Mouse (Mus musculus) forebrain, embryonic 12.5 days (tissue): ENCODE measurements around the gene Dst. TPM values are rescaled to one million over a fixed set of nuclear protein-coding genes. Genes with fewer than 3 reads are reported as not detected.

Experiments used
- ATAC-seq: fragments of 200-750 bp; cut with Nextera tagmentation; 2 replicates; pipeline ENCODE4 v1.8.0; 2017; ENCODE audit warnings: moderate TSS enrichment; ENCODE audit not compliant: low FRiP score
- H3K27ac ChIP-seq: fragments of 300-500 bp; sonication (generic); 2 replicates; pipeline ENCODE4 v1.5.1; 2016; ENCODE audit warnings: mild to moderate bottlenecking
- H3K27me3 ChIP-seq: fragments of 300-500 bp; sonication (generic); 2 replicates; pipeline ENCODE4 v1.6.1; 2016; ENCODE audit warnings: mild to moderate bottlenecking
- H3K36me3 ChIP-seq: fragments of 300-500 bp; sonication (generic); replicated peaks from 2 replicates; pipeline ENCODE4 v1.6.1; 2016; ENCODE audit warnings: mild to moderate bottlenecking
- H3K4me1 ChIP-seq: fragments of 300-500 bp; sonication (generic); 2 replicates; pipeline ENCODE4 v1.6.1; 2016
- H3K4me2 ChIP-seq: fragments of 300-500 bp; sonication (generic); 2 replicates; pipeline ENCODE4 v1.6.1; 2016; ENCODE audit warnings: mild to moderate bottlenecking, moderate library complexity
- H3K4me3 ChIP-seq: fragments of 300-500 bp; sonication (generic); replicated peaks from 2 replicates; pipeline ENCODE4 v1.5.1; 2016; ENCODE audit warnings: mild to moderate bottlenecking
- H3K9ac ChIP-seq: fragments of 300-500 bp; sonication (generic); 2 replicates; pipeline ENCODE4 v1.6.1; 2016; ENCODE audit warnings: mild to moderate bottlenecking
- H3K9me3 ChIP-seq: fragments of 300-500 bp; sonication (generic); 2 replicates; pipeline ENCODE4 v1.6.1; 2016
- WGBS: fragments of 180-500 bp; shearing (Covaris S2); methylation state at CpG from one replicate; pipeline ENCODE4 v1.1.7; 2016; 5-methylcytosine and 5-hydroxymethylcytosine counted together
- polyA plus RNA-seq: library from polyadenylated mRNA; unstranded; fragments of >200 nt; fragmentation: Nextera tagmentation; extraction: Ambion mirVana; gene quantifications from 2 replicates; pipeline ENCODE4 v1.2.1, GENCODE M21; 2016

Dst gene
- polyA plus RNA-seq, 1 experiment from 2014 or later: 30.8 TPM

- 94% methylated on average over 8 of the region's 8 CpGs for WGBS
- ATAC-seq: no peak
These were observed 52.4 kb downstream of the Dst start for GRCm38 (mm10) chr1:33960439-33960838.

GRCm38 (mm10) chr1:33964643-33965042 lies 56.6 kb downstream of the Dst start:
- Histone ChIP-seq H3K27me3 (no peaks in the 10 kb centered on the region), H3K4me2 (no peak overlapping the region), H3K27ac (no peak overlapping the region), H3K9me3 (no peaks in the 10 kb centered on the region), H3K36me3 (no peaks in the 10 kb centered on the region), H3K4me1 (peaks cover 4% of the 10 kb centered on the region; the same call in 1 of the 2 replicates), H3K4me3 (no peak overlapping the region), H3K9ac (no peak overlapping the region)
- 56% methylated on average over 5 of the region's 5 CpGs for WGBS
- ATAC-seq: no peak

More at GRCm38 (mm10) chr1:33960439-33960838, 52.4 kb downstream of the Dst start:
- no peak overlapping the region for H3K4me3 ChIP-seq
- H3K27ac ChIP-seq: no peak overlapping the region
- no peaks in the 10 kb centered on the region for H3K36me3 ChIP-seq
- H3K9ac ChIP-seq: no peak overlapping the region
- H3K9me3 ChIP-seq: no peaks in the 10 kb centered on the region
- H3K4me1 ChIP-seq: no peaks in the 10 kb centered on the region
- H3K4me2 ChIP-seq: no peak overlapping the region
- no peaks in the 10 kb centered on the region for H3K27me3 ChIP-seq

- no peaks in the 10 kb centered on the region for H3K9me3 ChIP-seq
- no peaks in the 10 kb centered on the region for H3K27me3 ChIP-seq
- H3K9ac ChIP-seq: no peak overlapping the region
- peaks cover 4% of the 10 kb centered on the region; the same call in 1 of the 2 replicates for H3K4me1 ChIP-seq
- no peak overlapping the region for H3K4me2 ChIP-seq
- H3K36me3 ChIP-seq: no peaks in the 10 kb centered on the region
- H3K27ac ChIP-seq: no peak overlapping the region
- 86% methylated on average over 4 of the region's 4 CpGs for WGBS
- ATAC-seq: no peak
- no peak overlapping the region for H3K4me3 ChIP-seq
These were observed 57.8 kb downstream of the Dst start for GRCm38 (mm10) chr1:33965824-33966223.

GRCm38 (mm10) chr1:33966328-33966727 lies 58.3 kb downstream of the Dst start:
- H3K9ac ChIP-seq: no peak overlapping the region
- H3K9me3 ChIP-seq: no peaks in the 10 kb centered on the region
- H3K27me3 ChIP-seq: no peaks in the 10 kb centered on the region
- peak; percentile 40; the same call in 1 of the 2 replicates for ATAC-seq
- H3K4me1 ChIP-seq: peaks cover 4% of the 10 kb centered on the region; the same call in 1 of the 2 replicates
- H3K4me2 ChIP-seq: no peak overlapping the region
- H3K4me3 ChIP-seq: no peak overlapping the region
- no peaks in the 10 kb centered on the region for H3K36me3 ChIP-seq
- WGBS: 27% methylated on average over 6 of the region's 6 CpGs
- H3K27ac ChIP-seq: no peak overlapping the region

- H3K9me3 ChIP-seq: no peaks in the 10 kb centered on the region
- no peak overlapping the region for H3K4me3 ChIP-seq
- no peaks in the 10 kb centered on the region for H3K27me3 ChIP-seq
- peaks cover 4% of the 10 kb centered on the region; the same call in 1 of the 2 replicates for H3K4me1 ChIP-seq
- no peak overlapping the region for H3K4me2 ChIP-seq
- 55% methylated on average over 4 of the region's 4 CpGs for WGBS
- no peak overlapping the region for H3K9ac ChIP-seq
- ATAC-seq: no peak
- H3K27ac ChIP-seq: no peak overlapping the region
- H3K36me3 ChIP-seq: no peaks in the 10 kb centered on the region
These were observed 59.2 kb downstream of the Dst start for GRCm38 (mm10) chr1:33967206-33967605.

GRCm38 (mm10) chr1:33969910-33970309 lies 61.9 kb downstream of the Dst start:
- no peak for ATAC-seq
- Histone ChIP-seq H3K9ac (no peak overlapping the region), H3K9me3 (no peaks in the 10 kb centered on the region), H3K4me2 (no peak overlapping the region), H3K27me3 (no peaks in the 10 kb centered on the region), H3K4me3 (no peak overlapping the region), H3K4me1 (peaks cover 4% of the 10 kb centered on the region; the same call in 1 of the 2 replicates), H3K27ac (no peak overlapping the region), H3K36me3 (no peaks in the 10 kb centered on the region)
- 44% methylated on average over 2 of the region's 2 CpGs for WGBS

- no peak overlapping the region for H3K27ac ChIP-seq
- no peaks in the 10 kb centered on the region for H3K27me3 ChIP-seq
- H3K36me3 ChIP-seq: no peaks in the 10 kb centered on the region
- no peak overlapping the region for H3K4me2 ChIP-seq
- no peak overlapping the region for H3K9ac ChIP-seq
- WGBS: 89% methylated on average over 11 of the region's 11 CpGs
- no peak for ATAC-seq
- no peak overlapping the region for H3K4me3 ChIP-seq
- no peaks in the 10 kb centered on the region for H3K9me3 ChIP-seq
- H3K4me1 ChIP-seq: no peaks in the 10 kb centered on the region
These were observed 66.4 kb downstream of the Dst start for GRCm38 (mm10) chr1:33974401-33974800.

- peaks cover 3% of the 10 kb centered on the region; the same call in 1 of the 2 replicates for H3K4me1 ChIP-seq
- no peak overlapping the region for H3K27ac ChIP-seq
- no peaks in the 10 kb centered on the region for H3K27me3 ChIP-seq
- ATAC-seq: no peak
- H3K9ac ChIP-seq: no peak overlapping the region
- H3K4me2 ChIP-seq: no peak overlapping the region
- H3K4me3 ChIP-seq: no peak overlapping the region
- WGBS: 70% methylated on average over 4 of the region's 4 CpGs
- no peaks in the 10 kb centered on the region for H3K9me3 ChIP-seq
- no peaks in the 10 kb centered on the region for H3K36me3 ChIP-seq
These were observed 67.3 kb downstream of the Dst start for GRCm38 (mm10) chr1:33975333-33975732.

- no peak overlapping the region for H3K27ac ChIP-seq
- WGBS: 82% methylated on average over 6 of the region's 6 CpGs
- H3K36me3 ChIP-seq: no peaks in the 10 kb centered on the region
- H3K4me1 ChIP-seq: peaks cover 3% of the 10 kb centered on the region; the same call in 1 of the 2 replicates
- H3K9me3 ChIP-seq: no peaks in the 10 kb centered on the region
- no peak overlapping the region for H3K4me2 ChIP-seq
- H3K9ac ChIP-seq: no peak overlapping the region
- ATAC-seq: no peak
- H3K27me3 ChIP-seq: no peaks in the 10 kb centered on the region
- H3K4me3 ChIP-seq: no peak overlapping the region
These were observed 69.8 kb downstream of the Dst start for GRCm38 (mm10) chr1:33977832-33978231.

- H3K4me3 ChIP-seq: no peak overlapping the region
- H3K9me3 ChIP-seq: no peaks in the 10 kb centered on the region
- 82% methylated on average over 12 of the region's 12 CpGs for WGBS
- no peak overlapping the region for H3K9ac ChIP-seq
- H3K27me3 ChIP-seq: no peaks in the 10 kb centered on the region
- no peak for ATAC-seq
- H3K27ac ChIP-seq: no peak overlapping the region
- no peak overlapping the region for H3K4me2 ChIP-seq
- no peaks in the 10 kb centered on the region for H3K36me3 ChIP-seq
- peaks cover 3% of the 10 kb centered on the region; the same call in 1 of the 2 replicates for H3K4me1 ChIP-seq
These were observed 72.4 kb downstream of the Dst start for GRCm38 (mm10) chr1:33980420-33980819.

GRCm38 (mm10) chr1:33989643-33990042 lies 81.6 kb downstream of the Dst start:
- no peaks in the 10 kb centered on the region for H3K9me3 ChIP-seq
- no peak overlapping the region for H3K27ac ChIP-seq
- ATAC-seq: no peak
- H3K27me3 ChIP-seq: no peaks in the 10 kb centered on the region
- no peak overlapping the region for H3K9ac ChIP-seq
- no peak overlapping the region for H3K4me2 ChIP-seq
- no peaks in the 10 kb centered on the region for H3K4me1 ChIP-seq
- H3K36me3 ChIP-seq: no peaks in the 10 kb centered on the region
- WGBS: 89% methylated on average over 12 of the region's 13 CpGs
- no peak overlapping the region for H3K4me3 ChIP-seq

- Histone ChIP-seq H3K27me3 (no peaks in the 10 kb centered on the region), H3K9me3 (no peaks in the 10 kb centered on the region), H3K9ac (no peak overlapping the region), H3K36me3 (no peaks in the 10 kb centered on the region), H3K27ac (no peak overlapping the region), H3K4me2 (no peak overlapping the region), H3K4me3 (no peak overlapping the region), H3K4me1 (no peaks in the 10 kb centered on the region)
- WGBS: 91% methylated on average over 6 of the region's 6 CpGs
- ATAC-seq: no peak
These were observed 83.0 kb downstream of the Dst start for GRCm38 (mm10) chr1:33991067-33991466.

GRCm38 (mm10) chr1:33992810-33993209 lies 84.8 kb downstream of the Dst start:
- Histone ChIP-seq H3K36me3 (no peaks in the 10 kb centered on the region), H3K27me3 (no peaks in the 10 kb centered on the region), H3K27ac (no peak overlapping the region), H3K9me3 (no peaks in the 10 kb centered on the region), H3K9ac (no peak overlapping the region), H3K4me3 (no peak overlapping the region), H3K4me2 (no peak overlapping the region), H3K4me1 (no peaks in the 10 kb centered on the region)
- no peak for ATAC-seq
- WGBS: 89% methylated on average over 11 of the region's 11 CpGs
